Mouse (Mus musculus): Measurements from ENCODE around the gene 1700069L16Rik. TPM values are rescaled to one million over a fixed set of nuclear protein-coding genes. Genes with fewer than 3 reads are reported as not detected.
A peak's percentile ranks its signal among the peaks of the same experiment; 100 is the strongest.

The 1700069L16Rik gene
- polyA plus RNA-seq, 1 experiment from 2014 or later, result not detected

DNA sequence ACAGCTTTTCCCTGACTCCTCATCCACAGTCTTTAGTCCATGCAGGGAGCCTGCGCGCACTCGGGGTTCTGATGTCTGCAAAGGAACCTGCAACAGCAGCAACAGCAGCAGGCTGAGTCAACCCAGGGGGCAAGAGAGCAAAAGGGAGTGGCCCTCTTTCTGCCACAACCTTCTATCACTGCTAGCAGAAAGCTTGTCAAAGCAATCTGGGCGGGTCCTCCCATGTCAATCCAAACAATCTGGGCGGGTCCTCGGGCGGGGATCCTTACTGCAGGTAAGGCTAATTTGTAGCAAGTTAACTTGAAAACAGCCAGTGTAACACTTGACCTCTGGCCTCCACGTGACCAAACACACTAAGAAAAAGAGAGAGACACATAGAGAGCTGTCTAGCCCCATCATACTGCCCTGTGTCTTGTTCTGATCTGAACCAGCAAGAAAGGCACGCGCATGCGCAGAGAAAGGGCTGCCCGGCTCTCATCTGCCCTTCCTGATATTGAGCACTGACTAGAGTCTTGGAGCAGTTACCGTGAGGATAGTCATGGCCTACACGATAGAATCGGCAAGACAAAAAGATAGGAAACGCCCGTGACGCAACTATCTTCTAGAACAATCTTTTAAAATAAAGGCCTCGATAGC is 24.1 kb downstream of the 1700069L16Rik start:
- Histone ChIP-seq H3K36me3 (ENCODE audit: control insufficient read depth, insufficient read depth, low read length) (no peaks in the 10 kb centered on the region), H3K27ac (ENCODE audit: low read depth, low read length) (no peak overlapping the region), H3K4me2 (no peak overlapping the region), H3K4me1 (ENCODE audit: control insufficient read depth, insufficient read depth, low read length) (no peaks in the 10 kb centered on the region; the same call in 1 of the 2 replicates), H3K9ac (ENCODE audit: low read length) (no peak overlapping the region), H3K4me3 (ENCODE audit: low read depth, low read length) (no peak overlapping the region), H3K27me3 (ENCODE audit: control insufficient read depth, insufficient read depth, low read length) (no peaks in the 10 kb centered on the region), H3K9me3 (ENCODE audit: control insufficient read depth, low read length) (no peaks in the 10 kb centered on the region)
- 83% methylated on average over 19 of the region's 19 CpGs for WGBS
- DNase-seq (ENCODE audit: low spot score, missing footprints) (no peak), ATAC-seq (ENCODE audit: low FRiP score) (no peak)

DNA sequence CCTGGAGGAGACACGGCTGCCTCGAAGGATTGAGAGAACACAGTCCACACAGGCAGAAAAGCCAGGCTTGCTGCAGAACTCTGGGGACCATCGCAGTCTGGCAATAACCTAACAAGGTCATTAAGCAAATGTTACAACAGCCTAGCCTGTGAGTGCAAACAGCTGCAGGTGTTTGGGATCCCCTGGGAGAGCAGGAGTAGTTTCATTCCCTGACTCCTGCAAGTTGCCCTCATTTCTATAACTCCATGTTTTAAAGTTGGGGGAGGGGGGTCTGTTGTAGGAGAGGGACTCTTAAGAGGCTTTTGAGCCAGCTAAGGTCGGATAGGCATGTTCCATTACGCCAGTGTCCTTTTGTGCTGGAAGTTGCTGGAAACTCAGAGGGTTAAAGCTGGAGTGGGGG is 30.2 kb downstream of the 1700069L16Rik start:
- Histone ChIP-seq H3K27ac (ENCODE audit: low read depth, low read length) (no peak overlapping the region), H3K4me1 (ENCODE audit: control insufficient read depth, insufficient read depth, low read length) (no peaks in the 10 kb centered on the region), H3K9ac (ENCODE audit: low read length) (no peak overlapping the region), H3K36me3 (ENCODE audit: control insufficient read depth, insufficient read depth, low read length) (no peaks in the 10 kb centered on the region), H3K4me3 (ENCODE audit: low read depth, low read length) (no peak overlapping the region), H3K9me3 (ENCODE audit: control insufficient read depth, low read length) (peaks cover 4% of the 10 kb centered on the region; the same call in 1 of the 2 replicates), H3K4me2 (no peak overlapping the region), H3K27me3 (ENCODE audit: control insufficient read depth, insufficient read depth, low read length) (no peaks in the 10 kb centered on the region)
- DNase-seq (ENCODE audit: low spot score, missing footprints), result no peak
- ATAC-seq (ENCODE audit: low FRiP score), result no peak
- 56% methylated on average over 5 of the region's 5 CpGs for WGBS

DNA sequence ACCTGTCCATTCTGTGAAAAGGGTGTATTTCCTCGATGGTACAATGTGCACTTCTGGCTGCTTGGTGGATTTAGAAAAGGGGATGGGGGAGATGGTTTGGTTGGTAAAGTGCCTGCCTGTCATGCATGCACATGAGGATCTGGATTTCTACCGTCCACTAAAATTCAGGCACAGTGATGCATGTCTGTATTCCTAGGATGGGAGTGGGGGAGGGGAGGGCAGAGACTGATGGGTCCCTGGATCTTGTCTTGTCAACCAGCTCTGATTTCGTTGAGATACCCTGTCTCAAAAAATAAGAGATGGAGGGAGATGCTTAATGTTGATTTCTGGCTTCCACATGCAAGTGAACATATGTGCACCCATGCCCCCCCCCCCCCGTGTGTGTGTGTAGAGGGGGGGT is 30.6 kb downstream of the 1700069L16Rik start:
- Histone ChIP-seq H3K9ac (ENCODE audit: low read length) (no peak overlapping the region), H3K4me3 (ENCODE audit: low read depth, low read length) (no peak overlapping the region), H3K36me3 (ENCODE audit: control insufficient read depth, insufficient read depth, low read length) (no peaks in the 10 kb centered on the region), H3K27ac (ENCODE audit: low read depth, low read length) (no peak overlapping the region), H3K27me3 (ENCODE audit: control insufficient read depth, insufficient read depth, low read length) (no peaks in the 10 kb centered on the region), H3K4me2 (no peak overlapping the region), H3K9me3 (ENCODE audit: control insufficient read depth, low read length) (peaks cover 4% of the 10 kb centered on the region; the same call in 1 of the 2 replicates), H3K4me1 (ENCODE audit: control insufficient read depth, insufficient read depth, low read length) (no peaks in the 10 kb centered on the region)
- WGBS, result 70% methylated on average over 4 of the region's 4 CpGs
- no peak for ATAC-seq (ENCODE audit: low FRiP score)
- no peak for DNase-seq (ENCODE audit: low spot score, missing footprints)

DNA sequence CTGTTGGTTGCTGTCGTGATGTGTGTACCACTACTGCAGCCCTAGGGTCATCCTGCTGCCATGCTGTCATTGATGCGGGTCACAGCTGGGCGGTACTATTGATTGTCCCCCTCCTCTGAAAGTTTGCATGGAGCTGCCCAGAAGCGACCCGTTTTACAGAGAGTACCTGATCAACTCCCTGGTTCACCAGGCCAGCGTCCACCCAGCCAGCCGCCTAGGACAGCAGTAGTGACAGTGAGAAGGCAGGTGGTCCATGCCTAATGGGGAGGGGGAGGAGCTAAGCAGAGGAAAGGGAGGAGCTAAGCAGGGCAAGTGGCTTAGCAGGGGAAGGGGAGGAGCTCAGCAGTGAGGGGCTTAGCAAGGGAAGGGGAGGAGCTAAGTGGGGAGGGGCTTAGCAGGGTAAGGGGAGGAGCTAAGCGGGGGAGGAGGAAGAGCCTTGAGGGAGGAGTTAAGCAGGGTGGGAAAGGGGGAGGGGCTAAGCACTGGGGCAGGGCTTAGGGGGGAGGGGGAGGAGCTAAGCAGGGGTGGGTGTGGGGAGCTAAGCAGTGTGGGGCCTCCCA is 31.3 kb downstream of the 1700069L16Rik start:
- WGBS, result 83% methylated on average over 8 of the region's 8 CpGs
- no peak overlapping the region for H3K4me2 ChIP-seq
- no peaks in the 10 kb centered on the region for H3K36me3 ChIP-seq (ENCODE audit: control insufficient read depth, insufficient read depth, low read length)
- H3K4me3 ChIP-seq (ENCODE audit: low read depth, low read length), result no peak overlapping the region
- ATAC-seq (ENCODE audit: low FRiP score) (no peak), DNase-seq (ENCODE audit: low spot score, missing footprints) (no peak)
- H3K4me1 ChIP-seq (ENCODE audit: control insufficient read depth, insufficient read depth, low read length), result no peaks in the 10 kb centered on the region
- no peaks in the 10 kb centered on the region for H3K27me3 ChIP-seq (ENCODE audit: control insufficient read depth, insufficient read depth, low read length)
- peaks cover 4% of the 10 kb centered on the region; the same call in 1 of the 2 replicates for H3K9me3 ChIP-seq (ENCODE audit: control insufficient read depth, low read length)
- H3K27ac ChIP-seq (ENCODE audit: low read depth, low read length), result no peak overlapping the region
- no peak overlapping the region for H3K9ac ChIP-seq (ENCODE audit: low read length)

DNA sequence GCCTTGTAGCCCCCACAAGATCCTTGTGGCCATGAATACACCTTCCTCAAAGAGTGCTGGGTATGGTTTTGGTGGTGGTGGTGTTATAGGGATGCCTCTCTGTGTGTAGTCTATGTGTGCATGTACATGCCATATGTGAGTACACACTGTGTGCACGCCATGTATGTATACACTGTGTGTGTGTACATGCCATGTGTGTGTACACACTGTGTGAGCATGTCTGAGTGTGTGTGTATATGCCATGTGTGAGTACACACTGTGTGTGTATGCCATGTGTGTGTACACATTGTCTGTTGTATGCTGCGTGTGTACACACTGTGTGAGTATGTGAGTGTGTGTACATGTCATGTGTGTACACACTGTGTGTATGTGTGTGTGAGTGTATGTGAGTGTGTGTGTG is 33.7 kb downstream of the 1700069L16Rik start:
- DNase-seq (ENCODE audit: low spot score, missing footprints) (no peak), ATAC-seq (ENCODE audit: low FRiP score) (no peak)
- Histone ChIP-seq H3K9ac (ENCODE audit: low read length) (no peak overlapping the region), H3K4me2 (no peak overlapping the region), H3K4me3 (ENCODE audit: low read depth, low read length) (no peak overlapping the region), H3K27ac (ENCODE audit: low read depth, low read length) (no peak overlapping the region), H3K27me3 (ENCODE audit: control insufficient read depth, insufficient read depth, low read length) (no peaks in the 10 kb centered on the region), H3K4me1 (ENCODE audit: control insufficient read depth, insufficient read depth, low read length) (no peaks in the 10 kb centered on the region), H3K36me3 (ENCODE audit: control insufficient read depth, insufficient read depth, low read length) (no peaks in the 10 kb centered on the region), H3K9me3 (ENCODE audit: control insufficient read depth, low read length) (peaks cover 4% of the 10 kb centered on the region; the same call in 1 of the 2 replicates)
- 81% methylated on average over 2 of the region's 2 CpGs for WGBS

DNA sequence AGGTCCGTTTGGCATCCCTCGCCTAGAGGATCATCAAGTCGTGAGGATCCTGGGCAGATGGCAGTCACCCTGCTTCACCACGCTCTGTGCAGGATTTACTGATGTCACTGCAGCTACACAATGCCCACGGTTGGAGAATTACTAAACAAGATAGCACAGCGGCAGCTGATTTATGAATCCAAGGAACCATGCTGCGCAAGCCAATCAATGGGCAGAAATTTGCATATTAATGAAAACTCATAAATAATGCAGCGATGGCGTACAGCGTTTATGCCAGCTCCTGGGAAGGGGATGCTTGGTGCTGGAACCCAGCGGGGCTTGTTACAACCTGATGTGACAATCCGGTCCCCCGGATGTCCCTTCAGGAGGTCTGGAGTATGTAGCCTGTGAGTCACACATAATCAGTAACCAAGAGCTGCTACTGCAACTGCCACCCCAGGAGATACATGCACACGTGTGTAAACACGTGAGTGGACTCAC is 34.5 kb downstream of the 1700069L16Rik start:
- Histone ChIP-seq H3K27me3 (ENCODE audit: control insufficient read depth, insufficient read depth, low read length) (no peaks in the 10 kb centered on the region), H3K9ac (ENCODE audit: low read length) (no peak overlapping the region), H3K27ac (ENCODE audit: low read depth, low read length) (no peak overlapping the region), H3K4me2 (no peak overlapping the region), H3K4me1 (ENCODE audit: control insufficient read depth, insufficient read depth, low read length) (no peaks in the 10 kb centered on the region), H3K36me3 (ENCODE audit: control insufficient read depth, insufficient read depth, low read length) (no peaks in the 10 kb centered on the region), H3K9me3 (ENCODE audit: control insufficient read depth, low read length) (peaks cover 4% of the 10 kb centered on the region; the same call in 1 of the 2 replicates), H3K4me3 (ENCODE audit: low read depth, low read length) (no peak overlapping the region)
- 77% methylated on average over 15 of the region's 15 CpGs for WGBS
- ATAC-seq (ENCODE audit: low FRiP score) (no peak), DNase-seq (ENCODE audit: low spot score, missing footprints) (peak; percentile 86)

DNA sequence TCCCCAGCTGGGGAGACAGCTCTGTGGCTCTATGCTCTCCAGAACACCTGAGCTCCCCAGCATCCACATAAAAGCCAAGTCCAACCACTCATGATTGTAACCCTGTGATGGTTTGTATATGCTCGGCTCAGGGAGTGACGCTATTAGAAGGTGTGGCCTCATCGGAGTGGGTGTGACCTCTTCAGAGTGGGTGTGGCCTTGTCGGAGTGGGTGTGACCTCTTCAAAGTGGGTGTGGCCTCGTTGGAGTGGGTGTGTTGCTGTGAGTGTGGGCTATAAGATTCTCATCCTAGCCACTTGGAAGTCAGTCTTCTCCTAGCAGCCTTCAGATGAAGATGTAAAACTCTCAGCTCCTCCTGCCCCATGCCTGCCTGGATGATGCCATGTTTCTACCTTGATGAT is 37.1 kb downstream of the 1700069L16Rik start:
- Histone ChIP-seq H3K4me1 (ENCODE audit: control insufficient read depth, insufficient read depth, low read length) (no peaks in the 10 kb centered on the region), H3K9me3 (ENCODE audit: control insufficient read depth, low read length) (no peaks in the 10 kb centered on the region), H3K36me3 (ENCODE audit: control insufficient read depth, insufficient read depth, low read length) (no peaks in the 10 kb centered on the region), H3K4me2 (no peak overlapping the region), H3K4me3 (ENCODE audit: low read depth, low read length) (no peak overlapping the region), H3K27ac (ENCODE audit: low read depth, low read length) (no peak overlapping the region), H3K9ac (ENCODE audit: low read length) (no peak overlapping the region), H3K27me3 (ENCODE audit: control insufficient read depth, insufficient read depth, low read length) (no peaks in the 10 kb centered on the region)
- 79% methylated on average over 5 of the region's 5 CpGs for WGBS
- DNase-seq (ENCODE audit: low spot score, missing footprints), result no peak
- ATAC-seq (ENCODE audit: low FRiP score), result no peak

DNA sequence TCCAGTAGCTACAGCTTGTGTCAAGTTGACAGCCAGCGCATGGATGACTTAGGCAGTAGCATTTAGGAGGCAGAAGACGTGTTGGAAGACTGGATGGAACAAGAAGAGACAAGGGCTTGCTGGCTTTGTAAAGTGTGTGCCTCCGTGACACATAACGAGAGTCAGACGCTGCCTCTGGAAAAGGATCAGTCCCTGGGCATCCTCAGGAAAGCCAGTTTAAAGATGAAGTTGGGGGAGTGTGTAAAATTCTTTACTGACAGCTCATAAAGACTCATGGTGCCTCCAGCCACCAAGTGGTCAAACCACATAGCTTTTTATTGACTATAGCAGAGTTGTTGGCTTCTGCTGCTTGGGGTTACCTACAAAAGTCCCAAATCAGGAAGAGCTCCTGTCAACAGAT is 39.1 kb downstream of the 1700069L16Rik start:
- Histone ChIP-seq H3K4me1 (ENCODE audit: control insufficient read depth, insufficient read depth, low read length) (no peaks in the 10 kb centered on the region), H3K27me3 (ENCODE audit: control insufficient read depth, insufficient read depth, low read length) (no peaks in the 10 kb centered on the region), H3K27ac (ENCODE audit: low read depth, low read length) (no peak overlapping the region), H3K9me3 (ENCODE audit: control insufficient read depth, low read length) (no peaks in the 10 kb centered on the region), H3K4me3 (ENCODE audit: low read depth, low read length) (no peak overlapping the region), H3K4me2 (no peak overlapping the region), H3K36me3 (ENCODE audit: control insufficient read depth, insufficient read depth, low read length) (no peaks in the 10 kb centered on the region), H3K9ac (ENCODE audit: low read length) (no peak overlapping the region)
- no peak for ATAC-seq (ENCODE audit: low FRiP score)
- WGBS, result 82% methylated on average over 5 of the region's 5 CpGs
- DNase-seq (ENCODE audit: low spot score, missing footprints), result no peak

DNA sequence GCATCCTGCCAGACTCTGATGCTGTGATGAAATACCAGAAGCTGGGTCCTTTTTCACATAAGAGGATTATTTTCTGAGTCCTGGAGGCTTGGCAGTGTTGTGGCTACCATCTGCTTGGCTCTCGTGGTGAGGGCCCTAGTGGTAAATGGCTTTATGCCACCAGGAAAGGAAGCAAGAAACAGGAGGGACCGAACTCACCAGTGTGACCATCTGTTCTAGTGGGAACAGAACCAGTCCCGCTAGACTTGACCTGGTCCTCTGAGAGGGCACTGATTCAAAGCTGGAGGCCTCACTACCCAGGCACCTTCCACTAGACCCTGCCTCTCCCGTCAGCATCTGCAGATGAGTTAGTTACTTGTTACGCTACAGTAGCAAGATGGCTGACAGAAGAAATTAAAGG is 41.3 kb downstream of the 1700069L16Rik start:
- H3K27ac ChIP-seq (ENCODE audit: low read depth, low read length), result no peak overlapping the region
- no peak overlapping the region for H3K4me3 ChIP-seq (ENCODE audit: low read depth, low read length)
- no peaks in the 10 kb centered on the region for H3K9me3 ChIP-seq (ENCODE audit: control insufficient read depth, low read length)
- H3K36me3 ChIP-seq (ENCODE audit: control insufficient read depth, insufficient read depth, low read length), result no peaks in the 10 kb centered on the region
- H3K27me3 ChIP-seq (ENCODE audit: control insufficient read depth, insufficient read depth, low read length), result no peaks in the 10 kb centered on the region
- DNase-seq (ENCODE audit: low spot score, missing footprints), result no peak
- WGBS, result 73% methylated on average over 5 of the region's 5 CpGs
- H3K4me2 ChIP-seq, result no peak overlapping the region
- H3K9ac ChIP-seq (ENCODE audit: low read length), result no peak overlapping the region
- H3K4me1 ChIP-seq (ENCODE audit: control insufficient read depth, insufficient read depth, low read length), result no peaks in the 10 kb centered on the region
- ATAC-seq (ENCODE audit: low FRiP score), result no peak

Measured in midbrain, embryonic 11.5 days (tissue).